10 mouse cellular contexts compared by ENCODE assay signal in genomic region chr7:35139880-35140279, GRCm38 (mm10). TPM values are rescaled to one million over a fixed set of nuclear protein-coding genes. Genes with fewer than 3 reads are reported as not detected.
"Had no signal": no experiment of that assay in that cellular context is flagged by ENCODE, and none has a peak within 500 bp of the region (broad histone marks: within the 10 kb centered on the region; RNA-seq: fewer than 3 reads in every experiment).

No protein-coding gene starts in this region.

- ATAC-seq: midbrain, embryonic 16.5 days had no signal

- DNase-seq: kidney, postnatal 10 days; lung, adult 18-20 months; lung, postnatal 36 days; right cerebral cortex, postnatal 4 days; spleen, adult 18-20 months; thymus, adult 18-20 months; thymus, postnatal 14 days had no signal

RNA-seq across cellular contexts. Expression of gene Slc7a10, which starts 46.3 kb away (rescaled TPM):
- total RNA-seq: megakaryocyte-erythroid progenitor cell, adult 5-6 weeks had no signal
- polyA plus RNA-seq: liver, adult 2 months had no signal
